Mouse (Mus musculus): ENCODE data around the gene Hbs1l. TPM values are rescaled to one million over a fixed set of nuclear protein-coding genes. Genes with fewer than 3 reads are reported as not detected.

Hbs1l gene
- 24.1 and 31.9 TPM in 2 replicates for polyA plus RNA-seq (2012; rRNA removed)

GRCm38 (mm10) chr10:21295759-21296621 is at the start of gene Hbs1l:
Gene Hbs1l (plus strand): TSS chr10:21295979.

DNA sequence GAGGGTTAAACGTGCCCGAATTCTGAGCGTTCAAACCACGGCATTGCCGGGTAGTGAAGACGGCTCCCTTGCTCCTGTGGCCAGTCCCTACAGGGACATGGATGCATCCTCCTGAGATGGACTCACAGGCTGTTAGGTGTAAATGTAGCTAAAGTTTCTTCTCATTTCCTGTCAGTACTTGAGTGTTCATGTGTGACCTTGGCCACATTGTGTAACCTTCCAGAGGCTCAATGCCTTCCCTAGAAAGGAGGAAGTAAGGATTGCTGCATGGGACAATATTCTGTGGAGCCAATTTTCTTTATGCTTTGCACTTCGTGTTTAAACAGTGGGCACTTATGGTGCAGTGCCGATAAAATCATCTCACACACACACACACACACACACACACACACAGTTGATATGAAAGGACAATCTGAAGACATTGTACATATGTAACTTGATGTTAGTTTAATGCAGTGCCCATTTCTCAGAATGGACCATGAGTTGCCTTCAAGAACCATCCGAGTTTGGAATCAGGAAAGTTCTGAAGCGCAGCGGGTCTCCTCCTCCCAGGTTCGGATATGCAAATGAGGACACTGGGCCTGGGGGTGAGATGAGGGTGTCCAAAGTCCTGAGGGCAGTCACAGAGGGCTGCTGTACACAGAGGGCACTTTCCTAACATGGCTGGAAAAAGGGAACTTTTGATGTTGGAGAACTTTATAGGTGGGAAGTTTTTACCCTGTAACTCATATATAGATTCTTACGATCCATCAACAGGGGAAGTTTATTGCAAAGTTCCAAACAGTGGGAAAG is 81.1 kb downstream of the Hbs1l start, which contains the start of gene Aldh8a1:
Gene Aldh8a1, plus strand, starts transcription at position 610 of the 792 bp plus-strand sequence.

Other genes with a start within 250 kb of the Hbs1l start
- 16.7 and 17.6 TPM in 2 replicates for gene Myb, start 135.0 kb upstream of the Hbs1l start, polyA plus RNA-seq (2012; rRNA removed)
- gene Aldh8a1, start 81.3 kb downstream of the Hbs1l start, polyA plus RNA-seq (2012; rRNA removed): 44.4 and 54.8 TPM in 2 replicates

All from liver, embryonic 18 days (tissue).